Mouse (Mus musculus): ENCODE data around the gene Cry2. TPM values are rescaled to one million over a fixed set of nuclear protein-coding genes. Genes with fewer than 3 reads are reported as not detected.
"Not testable (repeated sequence)": the region's sequence is repeated elsewhere in the genome, so short reads cannot be mapped to it uniquely, and the experiment has no call there.

Gene Cry2
- total RNA-seq, 2 experiments from 2014 or later = 2.7 to 5.0 TPM

DNA sequence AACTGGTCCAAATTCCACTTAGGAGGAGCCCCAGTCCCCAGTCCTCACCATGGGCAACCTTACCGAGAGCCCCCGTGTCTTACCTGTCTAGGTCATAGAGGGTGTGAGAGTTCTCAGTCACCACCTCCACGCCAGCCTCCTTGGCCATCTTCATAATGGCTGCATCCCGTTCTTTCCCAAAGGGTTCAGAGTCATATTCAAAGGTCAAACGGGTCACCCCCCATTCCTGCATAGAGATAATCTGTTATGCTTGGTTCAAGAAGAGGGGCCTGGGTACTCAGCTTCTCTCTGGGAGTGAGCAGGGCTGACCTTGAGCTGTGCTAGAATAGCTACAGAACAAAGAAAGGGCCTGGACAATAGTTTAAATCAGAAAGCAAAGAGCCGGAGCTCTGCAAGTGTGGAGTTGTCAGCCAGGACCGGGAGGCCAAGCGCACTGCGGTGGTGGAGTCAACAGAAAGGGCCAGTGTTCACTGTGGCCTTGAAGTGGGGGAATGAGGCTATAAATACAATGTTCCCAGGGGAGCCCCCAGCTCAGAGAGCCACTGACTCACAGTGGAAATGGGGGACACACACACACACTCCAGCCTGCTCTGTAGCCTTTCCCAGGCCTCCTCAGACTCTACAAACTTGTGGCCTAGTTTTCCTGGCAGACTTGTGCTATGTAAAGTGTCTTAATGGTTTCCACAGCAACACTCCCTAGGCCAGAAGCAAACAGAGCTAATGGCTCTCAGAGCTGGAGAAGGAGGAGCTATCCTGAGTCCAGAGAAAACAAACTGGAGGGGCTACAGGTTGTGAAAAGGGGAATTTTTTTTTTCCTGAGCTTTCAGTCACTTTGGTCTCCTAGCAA is 9.2 kb downstream of the Cry2 start:
- no peak for ATAC-seq (replicated peaks; ENCODE audit: low FRiP score, poor library complexity, severe bottlenecking)

DNA sequence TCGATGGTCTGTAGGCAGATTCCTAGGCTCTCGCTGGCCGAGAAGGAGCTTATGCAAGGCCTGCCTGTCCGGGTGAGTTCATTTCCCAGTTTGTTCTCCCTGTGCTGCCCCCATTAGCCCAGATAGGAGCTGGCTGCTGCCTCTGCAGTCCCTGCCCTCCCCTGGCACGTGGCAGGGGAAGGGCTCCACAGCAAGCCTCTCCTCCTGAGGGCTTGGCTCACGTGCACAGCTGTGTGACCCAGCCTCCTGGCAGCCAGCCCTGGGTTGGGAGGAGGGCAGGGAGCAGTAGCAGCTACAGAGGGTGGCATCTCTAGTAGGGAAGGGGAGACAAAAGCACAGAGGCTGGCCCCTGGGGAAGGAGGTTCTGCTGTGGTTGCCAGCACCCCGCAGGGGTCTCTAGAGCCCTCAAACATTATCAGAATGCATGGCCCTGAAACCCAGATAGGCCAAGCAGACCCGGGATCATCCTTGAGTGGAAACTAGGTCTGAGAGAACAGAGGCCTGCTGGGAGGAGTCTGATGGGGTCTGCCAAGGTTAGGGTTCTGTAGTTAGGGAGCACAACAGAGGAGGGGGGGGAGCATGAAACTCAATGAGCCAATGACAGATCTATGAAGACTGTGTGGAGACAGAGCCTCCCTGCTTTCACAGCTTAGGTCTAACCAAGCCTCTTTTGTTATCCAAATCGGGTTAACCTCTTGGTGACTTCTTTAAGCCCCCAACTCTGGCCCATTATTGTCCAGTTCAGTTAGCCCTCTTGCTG is 10.0 kb downstream of the Cry2 start:
- no peak for ATAC-seq (replicated peaks; ENCODE audit: low FRiP score, poor library complexity, severe bottlenecking)

GRCm38 (mm10) chr2:92423156-92423555 is 10.7 kb downstream of the Cry2 start:
- ATAC-seq (replicated peaks; ENCODE audit: low FRiP score, poor library complexity, severe bottlenecking) = no peak

- ATAC-seq (replicated peaks; ENCODE audit: low FRiP score, poor library complexity, severe bottlenecking) = no peak
These were observed 11.3 kb downstream of the Cry2 start for GRCm38 (mm10) chr2:92422388-92423135.

DNA sequence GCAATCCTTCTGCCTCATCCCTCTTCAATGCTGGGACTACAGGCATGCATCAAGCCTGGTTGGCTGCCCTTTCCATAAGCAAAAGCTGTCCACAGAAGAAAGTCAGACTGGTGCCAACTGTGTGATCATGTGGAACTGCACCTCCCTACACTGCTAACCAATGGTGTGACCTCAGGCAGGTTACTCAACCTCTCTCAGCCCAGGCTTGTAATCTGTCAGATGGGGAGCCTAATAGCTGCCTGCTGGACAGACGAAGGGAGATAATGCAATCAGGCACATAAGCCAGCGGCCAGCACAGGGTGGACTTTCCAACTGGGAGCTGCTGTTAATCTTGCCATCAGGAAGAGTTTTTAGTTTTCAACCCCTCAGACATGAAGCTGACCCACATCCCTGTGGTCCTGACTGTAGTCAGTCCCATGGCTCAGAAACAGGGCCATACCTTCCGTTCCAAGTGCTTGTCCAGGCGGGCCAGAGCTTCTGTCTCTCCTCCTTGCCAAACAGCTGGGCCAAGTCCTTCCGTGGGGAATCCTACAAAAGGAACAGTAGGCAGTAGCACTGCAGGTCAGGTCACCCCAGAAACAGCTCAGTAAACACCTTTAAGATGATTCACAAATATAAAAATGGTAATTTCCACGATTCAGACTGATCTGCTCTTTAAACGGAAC is 12.0 kb downstream of the Cry2 start:
- ATAC-seq (replicated peaks; ENCODE audit: low FRiP score, poor library complexity, severe bottlenecking) = no peak

DNA sequence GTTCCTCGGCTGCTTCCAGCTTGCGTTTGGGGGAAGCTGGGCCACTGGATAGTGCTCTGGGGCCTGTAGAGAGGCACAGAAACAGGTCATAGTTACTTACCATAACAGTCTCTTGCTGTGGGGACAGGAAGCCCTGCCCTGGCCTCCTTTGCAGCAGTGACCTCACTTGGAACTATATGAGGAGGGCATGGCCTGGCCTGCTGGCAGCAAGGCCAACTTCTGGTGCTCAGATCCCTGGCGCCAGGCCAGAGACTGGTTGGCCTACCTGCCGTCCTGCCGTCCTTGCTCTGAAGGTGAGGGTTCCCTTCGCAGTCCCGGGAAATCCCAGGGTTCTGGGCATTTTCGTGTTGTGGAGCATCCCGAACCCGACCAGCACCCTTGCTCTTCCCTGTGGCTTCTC is 22.1 kb downstream of the Cry2 start:
- ATAC-seq (replicated peaks; ENCODE audit: low FRiP score, poor library complexity, severe bottlenecking) = no peak

DNA sequence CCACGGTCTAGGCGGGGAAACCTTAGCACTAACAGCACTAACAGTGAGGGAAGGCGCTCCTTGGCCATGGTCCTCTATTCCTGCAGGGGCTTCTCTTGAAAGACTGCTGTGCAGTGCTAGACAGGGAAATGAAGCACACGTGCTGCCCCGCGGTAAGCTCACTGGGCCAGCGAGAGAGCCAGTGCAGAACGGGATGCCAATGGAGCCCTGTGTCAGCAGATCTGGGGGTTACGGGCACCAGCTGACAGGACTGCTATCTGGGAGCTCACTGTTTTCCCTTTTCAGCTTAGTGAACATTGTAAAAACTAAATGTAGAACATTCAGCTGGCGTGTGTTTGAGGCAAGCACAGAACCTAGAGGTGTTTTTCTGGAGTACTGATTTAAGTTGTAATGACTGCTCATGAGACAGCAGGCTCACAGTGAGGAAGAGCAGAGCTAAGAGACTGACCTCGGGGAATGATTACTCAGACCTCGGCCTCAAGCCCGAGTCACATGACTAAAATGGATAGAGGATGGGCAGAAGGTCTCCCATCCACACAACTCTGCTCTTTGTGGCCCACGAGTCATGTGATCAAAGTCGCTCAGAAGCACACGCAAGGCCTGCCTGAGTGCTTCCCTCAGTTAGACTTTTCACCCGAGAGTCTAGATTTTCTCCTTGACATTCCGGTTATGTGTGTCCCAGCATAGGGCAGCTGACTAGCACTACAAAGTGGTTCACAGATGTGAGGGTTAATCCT is 25.4 kb downstream of the Cry2 start:
- ATAC-seq (replicated peaks; ENCODE audit: low FRiP score, poor library complexity, severe bottlenecking) = no peak

- ATAC-seq (replicated peaks; ENCODE audit: low FRiP score, poor library complexity, severe bottlenecking) = no peak
These were observed 28.2 kb downstream of the Cry2 start for GRCm38 (mm10) chr2:92405687-92406086.

DNA sequence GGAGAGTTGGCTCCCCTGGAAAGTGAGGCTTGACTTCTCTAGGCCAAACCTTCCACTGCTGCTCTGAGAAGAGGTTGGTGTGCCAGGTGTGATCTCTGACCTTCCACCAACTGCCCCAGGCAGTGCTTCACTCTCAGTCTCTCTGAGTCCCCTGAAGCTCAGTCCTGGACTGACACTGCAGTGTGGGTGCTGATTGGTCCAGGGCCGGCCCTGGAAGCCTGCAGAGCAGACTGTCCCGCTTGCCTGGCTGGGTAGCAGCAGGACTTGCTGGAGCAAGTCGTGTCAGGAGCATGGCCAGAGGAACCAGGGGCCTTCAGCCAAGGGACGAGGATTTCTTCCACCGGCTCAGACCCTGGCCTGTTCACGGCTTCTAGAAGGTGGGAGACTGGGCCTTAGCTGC is 29.1 kb downstream of the Cry2 start:
- ATAC-seq (replicated peaks; ENCODE audit: low FRiP score, poor library complexity, severe bottlenecking) = no peak

GRCm38 (mm10) chr2:92403776-92404319 is 30.0 kb downstream of the Cry2 start:
- no peak for ATAC-seq (replicated peaks; ENCODE audit: low FRiP score, poor library complexity, severe bottlenecking)

GRCm38 (mm10) chr2:92402591-92403326 is 31.1 kb downstream of the Cry2 start:
- no peak for ATAC-seq (replicated peaks; ENCODE audit: low FRiP score, poor library complexity, severe bottlenecking)

DNA sequence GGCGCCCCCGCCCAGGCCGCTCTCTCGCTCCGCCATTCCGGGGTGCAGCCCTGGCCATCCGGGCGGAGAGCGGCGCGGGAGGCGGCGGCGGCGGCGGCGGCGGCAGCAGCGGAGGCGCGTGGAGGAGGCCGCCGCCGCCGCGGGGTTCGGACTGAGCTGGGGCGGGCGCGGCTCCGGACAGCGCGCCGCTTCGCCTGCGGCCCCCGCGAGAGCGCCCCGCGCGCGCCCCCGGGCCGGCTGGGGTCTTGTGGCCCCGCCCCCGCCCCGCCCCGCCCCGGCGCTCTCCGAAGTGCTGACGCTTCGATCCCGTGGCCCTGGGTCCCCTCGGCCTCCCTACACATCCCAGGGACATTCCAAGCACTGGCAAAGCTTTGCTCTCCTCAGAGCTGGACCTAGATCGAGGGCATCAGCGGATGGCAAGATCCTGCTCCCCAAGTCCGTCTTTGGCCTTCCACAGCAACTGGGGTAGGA is 32.7 kb downstream of the Cry2 start, which contains the start of gene Mapk8ip1:
Gene Mapk8ip1 (minus strand): TSS at position 173 of the 471 bp plus-strand sequence.
- no peak for ATAC-seq (replicated peaks; ENCODE audit: low FRiP score, poor library complexity, severe bottlenecking)

DNA sequence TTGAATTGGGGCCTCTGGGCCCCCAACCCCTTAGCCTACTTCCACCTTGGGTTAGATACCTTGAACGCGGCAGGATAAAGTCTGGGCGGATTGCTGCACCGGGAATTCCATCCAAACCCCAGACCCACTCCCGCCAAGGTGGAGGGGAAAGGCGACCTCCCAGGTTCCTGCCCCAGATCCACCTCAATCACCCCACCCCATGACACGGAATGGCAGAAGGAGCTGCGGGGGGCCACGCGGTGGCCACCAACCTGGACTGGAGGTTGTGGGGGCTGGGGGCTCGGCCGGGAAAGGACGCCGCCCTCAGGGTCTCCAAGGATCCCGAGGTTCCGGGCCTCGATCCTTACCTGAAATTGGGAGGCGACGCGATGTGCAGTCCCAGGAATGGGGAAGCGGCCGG is 33.2 kb downstream of the Cry2 start:
- ATAC-seq (replicated peaks; ENCODE audit: low FRiP score, poor library complexity, severe bottlenecking) = no peak

GRCm38 (mm10) chr2:92399877-92400276 is 34.0 kb downstream of the Cry2 start:
- ATAC-seq (replicated peaks; ENCODE audit: low FRiP score, poor library complexity, severe bottlenecking) = not testable (repeated sequence)

GRCm38 (mm10) chr2:92397436-92397835 is 36.4 kb downstream of the Cry2 start:
- ATAC-seq (replicated peaks; ENCODE audit: low FRiP score, poor library complexity, severe bottlenecking) = no peak

DNA sequence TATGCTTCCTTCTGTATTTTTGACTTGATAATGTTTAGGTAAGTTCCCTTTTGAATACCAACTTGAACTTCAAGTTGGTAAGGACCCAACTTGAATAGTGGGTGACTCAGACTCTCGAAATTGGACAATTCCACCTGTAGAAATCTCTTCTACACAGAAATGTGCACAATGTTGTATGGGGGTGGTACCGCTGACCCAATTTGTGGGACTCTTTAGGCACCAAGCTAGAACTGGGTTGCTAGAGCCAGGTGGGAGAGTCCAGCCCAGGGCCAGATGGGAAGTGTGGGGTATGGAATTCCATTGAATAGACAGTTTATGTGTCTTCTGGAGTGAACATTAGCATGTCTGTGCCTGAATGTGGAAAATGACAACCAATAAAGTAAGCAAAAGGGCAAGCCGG is 38.3 kb downstream of the Cry2 start:
- ATAC-seq (replicated peaks; ENCODE audit: low FRiP score, poor library complexity, severe bottlenecking) = no peak

GRCm38 (mm10) chr2:92392318-92393264 is 41.3 kb downstream of the Cry2 start:
- ATAC-seq (replicated peaks; ENCODE audit: low FRiP score, poor library complexity, severe bottlenecking) = no peak

Measured in erythroid progenitor cell, adult 5-6 weeks (primary cell).